In genomic region chr14:20886266-20886665, GRCm38 (mm10) we compare ENCODE assay signal across 8 mouse cellular contexts. TPM values are rescaled to one million over a fixed set of nuclear protein-coding genes. Genes with fewer than 3 reads are reported as not detected.
DNase-seq lines count a peak whose midpoint lies in the region; ATAC-seq and TF ChIP-seq lines count a peak whose summit lies in the region.

No protein-coding gene starts in this region.

- TF ChIP-seq CTCF in hindbrain, postnatal 0 days (IDR thresholded peaks at IDR 0.05; ENCODE audit: low read depth): peak; percentile 23; the same call in 1 of the 2 replicates

- no peak for ATAC-seq in hindbrain, postnatal 0 days
- ATAC-seq in hindbrain, embryonic 13.5 days (ENCODE audit: low FRiP score): no peak

- DNase-seq in hindbrain, postnatal 0 days (ENCODE audit: low spot score): no peak
- DNase-seq in CD4-positive, CD25-positive, alpha-beta regulatory T cell, adult 2 months (ENCODE audit: low read depth, low spot score): peak; percentile 78
- DNase-seq in adrenal gland, postnatal 10 days: peak; percentile 72
- DNase-seq in heart, postnatal 36 days: peak; percentile 36 to 73
- DNase-seq in lung, postnatal 14 days: peak; percentile 76
- peak; percentile 83 for DNase-seq in testis, postnatal 10 days (ENCODE audit: low spot score)
- no peak for DNase-seq in cerebellum, adult 11 months

- no peaks in the 10 kb centered on the region for H3K36me3 ChIP-seq in hindbrain, postnatal 0 days (ENCODE audit: insufficient read depth, low read length)
- no peaks in the 10 kb centered on the region for H3K36me3 ChIP-seq in hindbrain, embryonic 13.5 days

- no peak overlapping the region for H3K27ac ChIP-seq in hindbrain, postnatal 0 days
- H3K27ac ChIP-seq in hindbrain, embryonic 13.5 days: no peak overlapping the region

- H3K9me3 ChIP-seq in hindbrain, postnatal 0 days (ENCODE audit: low read length): no peaks in the 10 kb centered on the region
- no peaks in the 10 kb centered on the region for H3K9me3 ChIP-seq in hindbrain, embryonic 13.5 days

- H3K4me3 ChIP-seq in hindbrain, postnatal 0 days (ENCODE audit: low read length): no peak overlapping the region
- no peak overlapping the region for H3K4me3 ChIP-seq in hindbrain, embryonic 13.5 days

- no peak overlapping the region for H3K4me2 ChIP-seq in hindbrain, postnatal 0 days (ENCODE audit: low read depth, low read length)
- no peak overlapping the region for H3K4me2 ChIP-seq in hindbrain, embryonic 13.5 days

- intact Hi-C loops in heart, postnatal 36 days (cut with DNase I): no loop called here

- no peak overlapping the region for H3K9ac ChIP-seq in hindbrain, postnatal 0 days (replicated peaks; ENCODE audit: low read length)
- H3K9ac ChIP-seq in hindbrain, embryonic 13.5 days: no peak overlapping the region

- 36% methylated on average over 4 of the region's 4 CpGs for WGBS in hindbrain, postnatal 0 days
- WGBS in hindbrain, embryonic 13.5 days: 33% methylated on average over 4 of the region's 4 CpGs

- no peaks in the 10 kb centered on the region for H3K4me1 ChIP-seq in hindbrain, postnatal 0 days (ENCODE audit: insufficient read depth, low read length)
- H3K4me1 ChIP-seq in hindbrain, embryonic 13.5 days (replicated peaks): peaks cover 4% of the 10 kb centered on the region; the same call in 1 of the 2 replicates

- no peaks in the 10 kb centered on the region for H3K27me3 ChIP-seq in hindbrain, postnatal 0 days (ENCODE audit: insufficient read depth, low read length)
- H3K27me3 ChIP-seq in hindbrain, embryonic 13.5 days: no peaks in the 10 kb centered on the region

RNA-seq across cellular contexts. Expression of gene Vcl, which starts 42.9 kb away (rescaled TPM):
- 24.3 and 26.5 TPM in 2 replicates for total RNA-seq in hindbrain, postnatal 0 days (2014; rRNA removed)
- polyA plus RNA-seq in hindbrain, postnatal 0 days (2015; fragmentation: Nextera tagmentation; extraction: Ambion mirVana): 9.8 and 10.4 TPM in 2 replicates
- polyA plus RNA-seq in hindbrain, embryonic 13.5 days (2015; fragmentation: Nextera tagmentation; extraction: Ambion mirVana): 15.4 and 17.0 TPM in 2 replicates
- 10 to 100 TPM; 76.6 to 82.1 TPM for total RNA-seq in adrenal gland, postnatal 10 days (2021)
- total RNA-seq in heart, postnatal 36 days (2021): 100 to 1,000 TPM; 113 to 137 TPM

RNA-seq across cellular contexts. Expression of gene Plau, which starts 49.8 kb away (rescaled TPM):
- total RNA-seq in hindbrain, postnatal 0 days (2014; rRNA removed): 1.2 and 1.4 TPM in 2 replicates
- polyA plus RNA-seq in hindbrain, postnatal 0 days (2015; fragmentation: Nextera tagmentation; extraction: Ambion mirVana): 0.26 and 0.39 TPM in 2 replicates
- polyA plus RNA-seq in hindbrain, embryonic 13.5 days (2015; fragmentation: Nextera tagmentation; extraction: Ambion mirVana): 0.40 and 0.45 TPM in 2 replicates
- 10 to 100 TPM; 19.3 to 39.8 TPM for total RNA-seq in adrenal gland, postnatal 10 days (2021)
- 1 to 10 TPM; 6.1 to 6.2 TPM for total RNA-seq in heart, postnatal 36 days (2021)

Comparison
In these comparisons a context has a peak if more than half of its experiments do, and no peak if none do; other contexts are left out.
1. DNase-seq: peak in CD4-positive, CD25-positive, alpha-beta regulatory T cell, adult 2 months (single experiment), adrenal gland, postnatal 10 days (single experiment), heart, postnatal 36 days (2 of 2), lung, postnatal 14 days (single experiment) and testis, postnatal 10 days (single experiment); none in hindbrain, postnatal 0 days (single experiment) and cerebellum, adult 11 months (single experiment).